Mouse (Mus musculus) neural tube, embryonic 14.5 days (tissue): Measurements from ENCODE around the gene Pgbd5. TPM values are rescaled to one million over a fixed set of nuclear protein-coding genes. Genes with fewer than 3 reads are reported as not detected.

Experiments
- ATAC-seq: fragments of 200-750 bp; cut with Nextera tagmentation; 2 replicates; pipeline ENCODE4 v1.8.0; 2017; ENCODE audit warnings: low read depth, mild to moderate bottlenecking, moderate TSS enrichment, moderate library complexity
- H3K27ac ChIP-seq: fragments of 300-500 bp; sonication (generic); 2 replicates; pipeline ENCODE4 v1.5.1; 2014; ENCODE audit warnings: low read depth, mild to moderate bottlenecking, control low read depth, low read length, moderate library complexity, mixed read lengths
- H3K27me3 ChIP-seq: fragments of 300-500 bp; sonication (generic); 2 replicates; pipeline ENCODE4 v1.6.1; 2014; ENCODE audit warnings: low read length; ENCODE audit not compliant: control insufficient read depth, insufficient read depth
- H3K36me3 ChIP-seq: fragments of 300-500 bp; sonication (generic); 2 replicates; pipeline ENCODE4 v1.6.1; 2014; ENCODE audit warnings: low read length, mixed read lengths; ENCODE audit not compliant: control insufficient read depth, insufficient read depth
- H3K4me1 ChIP-seq: fragments of 300-500 bp; sonication (generic); 2 replicates; pipeline ENCODE4 v1.6.1; 2014; ENCODE audit warnings: low read length; ENCODE audit not compliant: control insufficient read depth, insufficient read depth
- H3K4me2 ChIP-seq: fragments of 300-500 bp; sonication (generic); 2 replicates; pipeline ENCODE4 v1.6.1; 2014; ENCODE audit warnings: mild to moderate bottlenecking, low read depth, low read length, control low read depth
- H3K4me3 ChIP-seq: fragments of 300-500 bp; sonication (generic); 2 replicates; pipeline ENCODE4 v1.5.1; 2014; ENCODE audit warnings: low read depth, low read length, control low read depth, mixed read lengths
- H3K9ac ChIP-seq: fragments of 300-500 bp; sonication (generic); replicated peaks from 2 replicates; pipeline ENCODE4 v1.6.1; 2014; ENCODE audit warnings: low read depth, mild to moderate bottlenecking, control low read depth, low read length, mixed read lengths
- H3K9me3 ChIP-seq: fragments of 300-500 bp; sonication (generic); 2 replicates; pipeline ENCODE4 v1.6.1; 2016; ENCODE audit warnings: low read length; ENCODE audit not compliant: control insufficient read depth
- WGBS: fragments of 180-500 bp; shearing (Covaris S2); extraction: QIAGEN DNeasy Blood & Tissue Kit; methylation state at CpG from one replicate; pipeline ENCODE4 v1.1.7; 2014; 5-methylcytosine and 5-hydroxymethylcytosine counted together
- polyA plus RNA-seq: library from polyadenylated mRNA; unstranded; fragments of >200 nt; fragmentation: Nextera tagmentation; extraction: Ambion mirVana; gene quantifications from 2 replicates; pipeline ENCODE4 v1.2.1, GENCODE M21; 2014

Pgbd5 gene
- polyA plus RNA-seq, 1 experiment from 2014 or later: 17.1 TPM

DNA sequence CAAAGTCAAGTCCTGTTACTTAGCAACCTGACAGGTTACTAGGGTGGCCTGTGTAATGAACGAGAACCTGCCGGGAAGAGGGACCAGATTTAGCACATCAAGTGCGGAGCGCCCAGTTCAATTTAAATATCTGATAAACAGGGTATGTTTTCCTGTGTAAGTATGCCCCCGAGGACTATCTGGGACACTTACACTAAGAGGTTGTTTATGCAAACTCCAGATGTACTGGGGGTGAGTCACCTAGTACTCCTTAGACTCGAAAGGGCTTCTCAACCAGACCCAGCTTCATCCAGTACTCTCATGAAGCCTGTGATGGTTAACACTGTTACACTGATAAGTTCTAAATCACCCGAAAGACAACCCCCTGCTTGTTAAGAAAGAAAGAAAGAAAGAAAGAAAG, 22.8 kb downstream of the Pgbd5 start:
- Histone ChIP-seq H3K4me1 (no peaks in the 10 kb centered on the region), H3K27ac (no peak overlapping the region), H3K4me2 (no peak overlapping the region), H3K36me3 (no peaks in the 10 kb centered on the region), H3K9ac (no peak overlapping the region), H3K4me3 (no peak overlapping the region), H3K27me3 (no peaks in the 10 kb centered on the region), H3K9me3 (no peaks in the 10 kb centered on the region)
- ATAC-seq: no peak
- WGBS: 53% methylated on average over 7 of the region's 7 CpGs

- Histone ChIP-seq H3K4me2 (no peak overlapping the region), H3K27me3 (no peaks in the 10 kb centered on the region), H3K27ac (no peak overlapping the region), H3K9ac (no peak overlapping the region), H3K4me3 (no peak overlapping the region), H3K9me3 (no peaks in the 10 kb centered on the region), H3K36me3 (no peaks in the 10 kb centered on the region), H3K4me1 (no peaks in the 10 kb centered on the region)
- no peak for ATAC-seq
- WGBS: 80% methylated on average over 3 of the region's 3 CpGs
Observed at GRCm38 (mm10) chr8:124415789-124416188, 23.7 kb downstream of the Pgbd5 start.

GRCm38 (mm10) chr8:124415002-124415401, 24.5 kb downstream of the Pgbd5 start:
- no peaks in the 10 kb centered on the region for H3K9me3 ChIP-seq
- no peaks in the 10 kb centered on the region for H3K4me1 ChIP-seq
- WGBS: 90% methylated on average over 8 of the region's 8 CpGs
- no peak for ATAC-seq
- H3K4me2 ChIP-seq: no peak overlapping the region
- H3K4me3 ChIP-seq: no peak overlapping the region
- no peaks in the 10 kb centered on the region for H3K27me3 ChIP-seq
- no peaks in the 10 kb centered on the region for H3K36me3 ChIP-seq
- H3K9ac ChIP-seq: no peak overlapping the region
- no peak overlapping the region for H3K27ac ChIP-seq

DNA sequence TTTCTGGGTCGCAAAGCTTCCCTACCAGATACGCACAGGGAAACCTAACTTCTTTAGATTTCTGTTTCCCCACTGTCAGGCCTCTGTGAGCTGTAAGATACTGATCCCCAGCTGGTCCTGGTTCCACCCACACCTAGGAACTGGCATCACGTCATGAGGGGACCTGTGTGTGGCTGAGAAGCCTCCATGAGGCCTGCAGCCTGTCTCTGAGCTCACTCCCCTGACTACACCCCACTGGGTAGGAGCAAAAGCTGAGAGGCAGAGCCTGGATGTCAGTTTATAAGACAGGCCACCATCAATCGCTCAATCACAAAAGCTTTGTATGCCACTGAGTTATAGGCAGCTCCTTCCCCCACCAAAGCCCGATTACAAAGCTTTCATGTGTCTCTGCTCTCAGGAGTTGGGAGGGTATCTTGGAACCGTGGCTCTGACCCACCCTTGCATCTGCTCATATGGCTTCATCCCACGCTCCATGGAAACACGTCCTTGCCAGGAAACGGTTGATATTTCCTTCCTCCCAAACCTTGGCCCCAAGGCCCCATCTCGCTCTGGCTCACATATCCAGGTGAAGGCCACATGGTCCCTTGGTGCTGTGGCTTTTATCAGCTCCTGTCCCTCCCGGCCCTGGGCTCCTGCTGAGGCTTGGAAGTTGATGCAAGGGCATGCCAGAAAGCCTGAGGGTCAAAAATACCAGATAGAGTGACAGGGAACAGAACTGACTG, 26.1 kb downstream of the Pgbd5 start:
- H3K4me3 ChIP-seq: no peak overlapping the region
- ATAC-seq: no peak
- no peaks in the 10 kb centered on the region for H3K27me3 ChIP-seq
- no peak overlapping the region for H3K9ac ChIP-seq
- WGBS: 84% methylated on average over 11 of the region's 11 CpGs
- H3K27ac ChIP-seq: no peak overlapping the region
- no peaks in the 10 kb centered on the region for H3K36me3 ChIP-seq
- no peaks in the 10 kb centered on the region for H3K4me1 ChIP-seq
- H3K9me3 ChIP-seq: no peaks in the 10 kb centered on the region
- no peak overlapping the region for H3K4me2 ChIP-seq

DNA sequence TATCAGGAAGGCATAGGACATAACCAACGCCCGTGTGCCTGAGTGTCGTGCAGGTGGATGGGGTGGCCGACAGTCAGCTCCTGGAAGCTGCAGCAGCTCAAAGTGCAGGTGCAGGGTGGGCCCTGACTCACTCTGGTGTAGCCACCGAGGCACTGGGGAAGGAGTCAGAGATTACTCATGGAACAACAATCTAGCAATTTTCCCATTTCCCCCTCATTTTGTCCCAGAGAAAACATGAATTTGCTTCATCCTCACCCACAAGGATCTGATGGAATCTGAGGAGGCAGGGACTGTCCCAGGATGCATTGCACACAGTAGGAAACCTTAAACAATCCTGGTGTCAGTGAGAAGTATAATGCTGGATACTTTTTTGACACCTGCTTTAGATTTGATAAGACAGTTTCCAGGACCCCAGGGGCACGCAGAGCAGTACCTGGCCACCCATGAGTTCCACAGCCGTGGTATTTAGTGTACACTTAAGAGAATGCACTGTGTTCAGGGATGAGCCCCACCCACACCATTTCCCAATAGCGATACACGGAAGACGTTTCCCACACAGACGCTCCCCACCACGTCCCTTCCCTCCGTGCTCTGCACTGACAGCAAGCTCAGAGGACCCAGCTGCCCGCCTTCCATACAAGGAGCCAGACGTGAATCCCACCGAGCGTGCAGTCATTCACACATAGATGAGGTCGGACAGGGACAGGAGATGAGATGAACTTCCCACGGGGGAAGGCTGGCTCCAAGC, 26.8 kb downstream of the Pgbd5 start:
- H3K9ac ChIP-seq: no peak overlapping the region
- H3K4me3 ChIP-seq: no peak overlapping the region
- 81% methylated on average over 19 of the region's 19 CpGs for WGBS
- ATAC-seq: no peak
- H3K27ac ChIP-seq: no peak overlapping the region
- no peaks in the 10 kb centered on the region for H3K36me3 ChIP-seq
- H3K4me2 ChIP-seq: no peak overlapping the region
- no peaks in the 10 kb centered on the region for H3K4me1 ChIP-seq
- no peaks in the 10 kb centered on the region for H3K9me3 ChIP-seq
- H3K27me3 ChIP-seq: no peaks in the 10 kb centered on the region

- Histone ChIP-seq H3K27me3 (no peaks in the 10 kb centered on the region), H3K4me2 (no peak overlapping the region), H3K4me1 (no peaks in the 10 kb centered on the region), H3K9me3 (no peaks in the 10 kb centered on the region), H3K4me3 (no peak overlapping the region), H3K9ac (no peak overlapping the region), H3K36me3 (no peaks in the 10 kb centered on the region), H3K27ac (no peak overlapping the region)
- no peak for ATAC-seq
- WGBS: 50% methylated on average over 11 of the region's 12 CpGs
Observed at GRCm38 (mm10) chr8:124404471-124405260, 34.8 kb downstream of the Pgbd5 start.

GRCm38 (mm10) chr8:124403876-124404275, 35.6 kb downstream of the Pgbd5 start:
- Histone ChIP-seq H3K27ac (no peak overlapping the region), H3K4me1 (no peaks in the 10 kb centered on the region), H3K27me3 (no peaks in the 10 kb centered on the region), H3K9ac (no peak overlapping the region), H3K36me3 (no peaks in the 10 kb centered on the region), H3K4me3 (no peak overlapping the region), H3K4me2 (no peak overlapping the region), H3K9me3 (no peaks in the 10 kb centered on the region)
- no peak for ATAC-seq
- 43% methylated on average over 3 of the region's 3 CpGs for WGBS

DNA sequence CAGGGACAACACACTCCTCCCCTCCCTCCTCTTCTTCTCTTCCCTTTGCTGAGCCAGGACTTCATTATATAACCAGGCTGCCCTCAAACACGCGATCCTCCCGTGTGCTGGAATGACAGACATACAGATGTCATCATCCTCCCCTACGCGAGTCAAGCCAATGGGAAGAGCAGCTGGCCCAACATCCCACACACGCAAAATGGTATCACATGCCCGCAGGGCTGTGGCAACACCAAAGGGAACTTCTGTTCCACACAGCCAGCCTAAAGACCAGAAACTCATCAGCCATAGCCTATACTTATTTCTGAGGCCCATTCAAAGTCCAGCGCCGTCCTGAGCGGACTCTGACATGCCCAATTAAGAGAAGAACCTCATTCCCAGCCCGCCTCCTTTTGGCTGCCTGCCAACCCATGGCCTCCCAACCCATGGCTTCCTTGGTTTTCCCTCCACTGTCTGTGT, 40.0 kb downstream of the Pgbd5 start:
- no peaks in the 10 kb centered on the region for H3K9me3 ChIP-seq
- no peak overlapping the region for H3K27ac ChIP-seq
- WGBS: 74% methylated on average over 11 of the region's 11 CpGs
- no peaks in the 10 kb centered on the region for H3K27me3 ChIP-seq
- no peaks in the 10 kb centered on the region for H3K36me3 ChIP-seq
- no peak overlapping the region for H3K4me3 ChIP-seq
- H3K9ac ChIP-seq: no peak overlapping the region
- no peak for ATAC-seq
- H3K4me2 ChIP-seq: no peak overlapping the region
- no peaks in the 10 kb centered on the region for H3K4me1 ChIP-seq
